Mouse (Mus musculus): Measurements from ENCODE around the gene Ubash3a.
A peak's percentile ranks its signal among the peaks of the same experiment; 100 is the strongest.

Gene Ubash3a

GRCm38 (mm10) chr17:31216068-31216955 is 8.6 kb downstream of the Ubash3a start:
- DNase-seq (ENCODE audit: low spot score in 2 of 2) = no peak

DNA sequence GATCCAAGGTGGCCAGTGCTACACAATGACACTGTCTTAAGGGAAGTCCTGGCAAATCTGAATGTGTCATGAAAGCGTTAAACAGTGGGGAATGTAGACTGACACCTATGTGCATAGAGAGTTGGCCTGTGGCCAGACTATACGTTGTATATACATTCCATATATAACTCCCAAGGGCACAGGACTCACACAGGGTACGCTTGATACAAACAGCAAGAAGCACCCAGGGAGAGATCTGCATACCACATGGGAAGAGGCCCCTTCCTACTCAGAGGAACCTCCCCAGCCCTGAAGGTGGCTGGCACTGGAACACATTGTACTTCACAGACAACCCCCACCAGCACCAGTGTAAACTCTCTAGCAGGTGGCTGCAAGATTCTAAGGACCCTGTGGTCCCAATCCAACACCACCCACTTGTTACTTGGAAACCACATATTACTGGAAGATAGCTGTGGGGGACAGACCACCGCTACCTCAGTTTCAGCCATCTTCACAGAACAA is 15.2 kb downstream of the Ubash3a start:
- no peak for DNase-seq (ENCODE audit: low spot score in 2 of 2)

GRCm38 (mm10) chr17:31223835-31224234 is 16.2 kb downstream of the Ubash3a start:
- no peak for DNase-seq (ENCODE audit: low spot score in 2 of 2)

GRCm38 (mm10) chr17:31224591-31224990 is 16.9 kb downstream of the Ubash3a start:
- no peak for DNase-seq (ENCODE audit: low spot score in 2 of 2)

DNA sequence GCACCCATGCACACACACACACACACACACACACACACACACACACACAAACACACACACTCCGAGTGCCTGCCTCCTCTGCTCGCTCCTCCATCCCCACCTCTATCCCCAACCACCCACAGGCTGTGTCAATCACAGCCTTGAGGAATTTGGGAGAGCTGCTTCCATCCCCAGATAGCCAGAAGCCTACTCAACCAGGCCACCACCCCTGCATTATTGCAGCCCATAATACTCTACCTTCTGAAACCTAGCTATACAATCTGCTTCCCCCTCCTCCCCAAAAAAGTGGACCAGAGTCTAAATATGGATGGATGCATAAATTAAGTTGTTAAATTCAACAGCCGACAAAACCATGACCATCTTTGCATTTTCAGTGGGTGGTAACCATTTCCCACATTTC is 18.7 kb downstream of the Ubash3a start:
- DNase-seq (ENCODE audit: low spot score in 2 of 2) = peak in 1 of 2 experiments; percentile 48

GRCm38 (mm10) chr17:31226931-31227330 is 19.3 kb downstream of the Ubash3a start:
- no peak for DNase-seq (ENCODE audit: low spot score in 2 of 2)

- DNase-seq (ENCODE audit: low spot score in 2 of 2) = no peak
These were observed 24.1 kb downstream of the Ubash3a start for GRCm38 (mm10) chr17:31231780-31232179.

- no peak for DNase-seq (ENCODE audit: low spot score in 2 of 2)
These were observed 24.8 kb downstream of the Ubash3a start for GRCm38 (mm10) chr17:31232251-31233010.

GRCm38 (mm10) chr17:31235915-31236314 is 28.2 kb downstream of the Ubash3a start:
- DNase-seq (ENCODE audit: low spot score in 2 of 2) = no peak

GRCm38 (mm10) chr17:31238234-31239020 is 30.8 kb downstream of the Ubash3a start:
- DNase-seq (ENCODE audit: low spot score in 2 of 2) = no peak

DNA sequence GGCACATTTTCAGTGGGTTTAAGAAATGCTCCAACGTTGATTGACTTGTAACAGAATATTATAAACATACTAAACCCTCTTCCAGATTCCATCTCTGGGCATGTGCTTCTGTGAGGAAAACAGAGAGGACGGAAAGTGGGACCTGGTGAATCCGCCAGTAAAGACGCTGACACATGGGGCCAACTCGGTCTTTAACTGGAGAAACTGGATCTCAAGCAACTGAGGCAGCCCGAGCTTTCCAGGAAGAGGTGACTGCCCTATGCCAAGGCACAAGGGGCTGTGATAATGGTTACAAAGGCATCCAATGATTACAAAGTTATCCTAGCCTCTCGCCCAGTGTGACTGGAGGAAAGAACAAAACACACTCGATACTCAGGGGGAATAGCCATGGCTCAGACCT is 33.5 kb downstream of the Ubash3a start:
- no peak for DNase-seq (ENCODE audit: low spot score in 2 of 2)

- no peak for DNase-seq (ENCODE audit: low spot score in 2 of 2)
These were observed 35.1 kb downstream of the Ubash3a start for GRCm38 (mm10) chr17:31242764-31243163.

DNA sequence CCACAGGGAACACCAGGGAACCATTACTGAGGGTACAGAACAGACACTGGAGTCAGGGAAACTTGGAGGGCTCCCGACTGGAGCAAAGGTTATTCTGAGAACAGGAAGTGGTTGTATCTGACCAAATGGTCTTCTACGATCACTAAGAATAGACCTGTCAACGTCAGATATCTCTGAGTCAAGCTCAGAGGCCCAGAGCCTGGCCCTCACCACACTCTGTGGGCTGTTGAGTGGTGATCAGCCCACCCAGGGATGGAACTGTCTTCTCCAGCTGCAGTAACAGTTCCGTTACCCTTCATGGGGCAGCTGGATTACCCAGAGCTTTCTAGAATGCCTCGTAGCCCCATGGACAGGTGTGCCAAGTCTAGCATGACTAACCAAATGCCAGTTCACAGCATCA is 37.6 kb downstream of the Ubash3a start:
- DNase-seq (ENCODE audit: low spot score in 2 of 2) = no peak

DNA sequence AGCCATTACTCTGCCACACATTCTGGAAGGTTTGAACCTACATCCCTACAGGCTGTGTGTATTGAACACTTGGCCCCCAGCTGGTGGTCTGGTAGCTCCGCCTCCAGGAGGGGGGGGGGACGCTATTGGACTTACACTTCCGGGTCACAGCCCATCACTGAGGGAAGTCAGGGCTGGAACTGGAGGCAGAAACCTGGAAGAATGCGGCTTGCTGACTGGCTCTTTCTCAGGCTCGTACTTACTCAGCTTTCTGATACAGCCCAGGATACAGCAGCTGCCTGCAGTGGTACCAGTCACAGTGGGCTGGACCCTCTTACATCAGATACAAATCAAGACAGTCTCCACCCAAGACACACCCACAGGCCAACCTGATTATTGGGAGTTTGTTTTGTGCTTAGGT is 39.5 kb downstream of the Ubash3a start:
- DNase-seq (ENCODE audit: low spot score in 2 of 2) = no peak

DNA sequence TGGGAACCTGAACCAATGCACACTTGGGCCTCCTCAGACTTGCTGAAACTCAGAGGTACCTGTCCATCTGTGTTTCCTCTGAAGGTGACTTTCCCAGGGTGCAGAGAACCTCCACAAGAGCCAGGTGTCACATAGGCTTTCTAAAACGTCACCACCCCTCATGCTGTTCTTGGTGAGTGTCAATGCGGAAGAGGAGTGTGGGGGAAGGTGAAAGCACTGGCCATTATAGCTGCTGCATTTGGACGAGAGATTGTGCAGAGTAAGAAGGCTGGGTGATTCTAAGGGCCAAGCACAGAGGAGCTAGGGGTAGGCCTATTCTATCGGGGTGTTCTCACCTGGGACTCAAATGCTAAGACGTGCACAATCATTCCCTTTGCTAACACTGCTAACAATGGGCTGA is 46.3 kb downstream of the Ubash3a start:
- no peak for DNase-seq (ENCODE audit: low spot score in 2 of 2)

DNA sequence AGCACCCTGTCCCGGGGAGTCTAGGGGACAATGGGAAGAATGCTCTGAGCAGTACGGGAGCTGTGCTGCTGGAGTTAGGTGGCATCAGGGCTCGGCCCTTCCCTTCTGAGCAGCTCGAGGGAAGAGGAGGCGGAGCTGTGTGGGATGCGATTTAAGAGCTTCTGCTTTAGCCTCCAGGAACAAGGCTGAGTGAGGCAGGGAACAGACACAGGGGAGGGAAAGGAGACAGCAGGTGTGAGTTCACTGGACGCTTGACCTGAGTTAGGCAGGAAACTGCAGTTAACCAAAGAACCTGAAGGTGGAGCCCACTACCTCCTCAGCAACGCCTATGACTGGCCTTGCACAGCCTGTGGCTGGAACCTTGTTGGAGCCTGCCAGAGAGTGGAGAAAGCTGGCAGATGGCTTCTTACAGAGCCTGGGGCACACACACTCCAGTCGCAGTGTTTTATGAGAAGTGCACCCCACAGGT is 46.8 kb downstream of the Ubash3a start:
- DNase-seq (ENCODE audit: low spot score in 2 of 2) = peak; percentile 60 to 73

- DNase-seq (ENCODE audit: low spot score in 2 of 2) = no peak
These were observed 49.5 kb downstream of the Ubash3a start for GRCm38 (mm10) chr17:31257149-31257548.

DNA sequence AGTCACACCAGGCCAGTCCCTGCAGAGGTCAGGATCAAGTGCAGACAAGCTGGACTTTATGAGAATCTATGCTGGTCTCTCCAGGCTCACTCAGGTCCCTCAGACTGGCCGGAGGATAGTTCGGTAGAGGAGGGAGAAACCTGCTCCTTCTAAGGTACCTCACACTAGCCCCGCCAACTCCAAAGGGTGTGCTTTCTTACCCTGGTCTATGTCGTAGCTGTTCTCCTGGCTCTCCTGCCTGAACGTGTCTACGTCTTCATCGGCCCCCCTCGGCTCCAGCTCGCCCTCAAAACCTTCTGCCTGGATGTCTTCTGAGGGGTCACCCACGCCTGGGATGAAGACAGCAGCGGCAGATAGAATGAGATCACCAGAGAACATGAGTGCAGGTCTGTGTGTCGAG is 50.2 kb downstream of the Ubash3a start:
- no peak for DNase-seq (ENCODE audit: low spot score in 2 of 2)

DNA sequence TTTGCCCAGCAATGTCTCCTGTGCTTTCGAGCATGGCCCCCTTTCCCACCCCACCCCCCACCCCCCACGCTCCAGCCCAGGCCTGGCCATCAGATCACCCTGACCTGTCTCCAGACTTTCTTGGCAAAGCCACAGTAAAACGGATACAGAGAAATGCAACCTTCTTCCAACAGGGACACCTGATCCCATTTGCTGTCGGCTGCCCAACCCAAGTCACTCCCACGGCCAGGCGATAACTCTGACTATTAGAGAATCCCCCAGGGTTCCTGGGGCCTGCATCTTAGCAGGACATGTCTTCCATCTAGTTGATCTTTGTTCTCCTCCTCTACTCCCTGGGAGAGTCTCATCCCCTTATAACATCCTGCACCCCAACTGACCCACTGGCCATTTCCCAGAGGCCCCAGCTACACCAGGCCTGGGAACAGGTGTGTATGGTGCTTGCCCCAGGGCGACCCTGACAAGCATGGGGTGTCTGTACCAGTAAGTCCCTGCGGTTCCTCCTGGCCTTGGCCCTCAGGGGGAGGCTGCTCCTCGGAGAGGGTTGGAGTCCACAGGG is 50.7 kb downstream of the Ubash3a start:
- no peak for DNase-seq (ENCODE audit: low spot score in 2 of 2)

DNA sequence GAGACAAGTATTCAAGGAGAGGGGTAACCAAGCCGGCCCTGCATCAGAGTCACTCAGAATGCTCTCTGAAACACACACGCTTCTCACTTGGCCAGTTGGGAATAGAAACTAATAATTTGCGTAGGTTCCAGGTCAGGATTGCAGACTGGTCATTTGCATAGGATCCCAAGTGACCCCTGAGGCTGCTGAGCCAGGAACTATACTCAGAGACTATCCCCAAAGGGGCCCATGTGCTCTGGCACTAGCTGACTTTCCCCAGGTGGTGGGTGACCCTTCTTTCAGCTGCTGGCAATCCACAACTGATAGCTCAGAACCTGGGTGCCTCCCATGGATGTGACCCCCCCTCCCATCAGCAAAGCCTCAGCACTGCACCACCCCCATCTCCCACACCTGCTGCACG is 51.5 kb downstream of the Ubash3a start:
- no peak for DNase-seq (ENCODE audit: low spot score in 2 of 2)

- no peak for DNase-seq (ENCODE audit: low spot score in 2 of 2)
These were observed 52.2 kb downstream of the Ubash3a start for GRCm38 (mm10) chr17:31259825-31260224.

Measured in right cerebral cortex, postnatal 36 days (tissue).